Mouse (Mus musculus) embryo, embryonic 10 days (tissue): ENCODE measurements around the gene Bcl7c.
"Not testable (repeated sequence)": the region's sequence is repeated elsewhere in the genome, so short reads cannot be mapped to it uniquely, and the experiment has no call there.

Experiments
- DNase-seq: peaks from one replicate; pipeline ENCODE4 v3.0.0-alpha.2; 2015; ENCODE audit warnings: low spot score

The Bcl7c gene

GRCm38 (mm10) chr7:127716992-127717391 is 8.3 kb upstream of the Bcl7c start:
- DNase-seq: peak; percentile 75

GRCm38 (mm10) chr7:127714816-127715215 is 6.1 kb upstream of the Bcl7c start:
- DNase-seq: no peak

DNA sequence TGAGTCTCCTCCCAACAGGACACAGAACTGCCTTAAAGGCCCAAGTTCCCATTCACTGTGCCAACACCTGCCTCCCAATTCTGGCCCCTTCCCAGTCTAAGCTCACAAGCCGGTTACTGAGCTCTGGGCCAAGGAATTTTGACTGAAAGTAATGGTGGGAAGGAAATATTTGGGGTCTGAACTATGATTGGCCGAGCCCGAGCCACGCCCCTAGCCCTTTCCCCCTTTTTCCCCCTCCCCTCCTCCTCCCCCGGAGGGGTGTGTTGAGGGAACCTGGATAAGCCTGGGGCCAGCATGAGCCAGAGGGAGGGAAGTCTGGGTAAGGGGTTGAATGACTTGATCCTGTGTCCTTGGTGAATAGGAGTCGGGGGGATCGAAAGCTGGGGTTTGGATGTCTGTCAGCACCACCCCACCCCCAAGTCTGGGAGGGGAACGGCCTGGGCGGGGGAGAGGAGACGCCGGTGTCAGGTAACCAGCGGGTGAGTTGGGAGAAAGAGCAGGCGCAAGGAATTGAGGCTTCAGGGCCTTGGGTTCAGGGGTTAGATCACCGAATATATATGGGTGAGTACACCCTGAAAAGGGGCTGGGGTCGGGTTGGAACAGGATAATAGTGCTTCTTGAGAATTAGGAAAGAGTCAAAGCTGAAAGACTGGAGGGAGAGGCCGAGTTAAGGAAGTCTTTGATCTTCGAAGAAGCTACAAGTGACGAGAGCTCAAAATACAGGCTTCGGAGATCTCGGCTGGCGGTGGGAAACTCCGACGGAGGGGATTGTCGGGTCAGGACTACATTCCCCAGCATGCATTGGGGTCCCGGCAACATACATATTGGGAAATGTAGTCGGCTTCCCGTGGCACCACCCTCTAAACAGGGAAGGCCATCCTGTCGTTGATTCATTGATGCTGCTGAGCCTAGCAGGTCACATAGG is 4.0 kb upstream of the Bcl7c start, which contains the start of gene Ctf1:
Ctf1 (plus strand) TSS at position 276 of the 925 bp plus-strand sequence.
- DNase-seq: peak; percentile 94

- no peak for DNase-seq
Measured at GRCm38 (mm10) chr7:127711456-127711855, 2.7 kb upstream of the Bcl7c start.

DNA sequence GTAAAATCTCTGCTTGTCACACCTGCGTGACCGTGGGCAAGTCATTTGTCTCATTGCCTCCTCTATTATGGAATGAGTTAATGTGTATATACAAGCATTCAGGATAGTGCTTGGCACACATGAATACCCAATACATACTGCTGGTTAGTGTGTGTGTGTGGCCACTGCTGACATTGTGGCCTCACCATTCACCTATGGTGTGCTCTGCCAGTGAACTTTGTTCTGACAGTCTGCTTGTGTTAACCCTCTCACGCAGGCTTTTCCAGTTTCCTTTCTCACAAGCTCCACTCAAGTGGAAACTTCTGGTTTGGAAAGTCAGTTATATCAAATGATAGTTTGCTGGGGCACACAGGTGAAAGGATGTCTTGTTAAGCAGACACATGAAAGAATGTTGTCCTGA is 2.3 kb upstream of the Bcl7c start:
- no peak for DNase-seq

DNA sequence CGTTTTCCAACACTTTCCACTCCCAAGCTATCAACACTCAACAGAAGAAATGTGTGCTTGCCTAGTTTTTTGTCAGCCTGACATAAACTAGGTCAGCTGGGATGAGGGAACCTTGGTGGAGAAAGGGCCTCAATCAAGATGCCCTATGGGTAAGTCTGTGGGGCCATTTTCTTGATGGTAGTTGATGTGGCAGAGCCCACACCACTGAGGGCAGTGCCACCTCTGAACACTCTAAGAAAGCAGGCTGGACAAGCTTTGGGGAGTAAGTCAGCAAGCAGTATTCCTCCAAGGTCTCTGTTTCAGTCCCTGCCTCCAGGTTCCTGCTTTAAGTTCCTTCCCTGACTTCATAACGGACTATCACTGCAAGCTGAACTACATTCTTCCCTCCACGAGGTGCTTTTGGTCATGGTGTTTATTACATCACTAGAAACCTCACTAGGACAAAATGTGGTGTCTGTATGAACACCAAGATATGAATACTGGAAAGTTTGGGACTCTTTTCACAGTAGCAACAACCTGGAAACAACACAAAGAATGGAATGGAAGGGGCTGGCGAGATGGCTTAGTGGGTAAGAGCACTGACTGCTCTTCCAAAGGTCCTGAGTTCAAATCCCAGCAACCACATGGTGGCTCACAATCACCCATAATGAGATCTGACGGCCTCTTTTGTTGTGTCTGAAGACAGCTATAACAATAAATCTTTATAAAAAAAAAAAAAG is 687 bp upstream of the Bcl7c start:
- no peak for DNase-seq

GRCm38 (mm10) chr7:127707957-127708206 is 851 bp downstream of the Bcl7c start:
- DNase-seq: no peak

DNA sequence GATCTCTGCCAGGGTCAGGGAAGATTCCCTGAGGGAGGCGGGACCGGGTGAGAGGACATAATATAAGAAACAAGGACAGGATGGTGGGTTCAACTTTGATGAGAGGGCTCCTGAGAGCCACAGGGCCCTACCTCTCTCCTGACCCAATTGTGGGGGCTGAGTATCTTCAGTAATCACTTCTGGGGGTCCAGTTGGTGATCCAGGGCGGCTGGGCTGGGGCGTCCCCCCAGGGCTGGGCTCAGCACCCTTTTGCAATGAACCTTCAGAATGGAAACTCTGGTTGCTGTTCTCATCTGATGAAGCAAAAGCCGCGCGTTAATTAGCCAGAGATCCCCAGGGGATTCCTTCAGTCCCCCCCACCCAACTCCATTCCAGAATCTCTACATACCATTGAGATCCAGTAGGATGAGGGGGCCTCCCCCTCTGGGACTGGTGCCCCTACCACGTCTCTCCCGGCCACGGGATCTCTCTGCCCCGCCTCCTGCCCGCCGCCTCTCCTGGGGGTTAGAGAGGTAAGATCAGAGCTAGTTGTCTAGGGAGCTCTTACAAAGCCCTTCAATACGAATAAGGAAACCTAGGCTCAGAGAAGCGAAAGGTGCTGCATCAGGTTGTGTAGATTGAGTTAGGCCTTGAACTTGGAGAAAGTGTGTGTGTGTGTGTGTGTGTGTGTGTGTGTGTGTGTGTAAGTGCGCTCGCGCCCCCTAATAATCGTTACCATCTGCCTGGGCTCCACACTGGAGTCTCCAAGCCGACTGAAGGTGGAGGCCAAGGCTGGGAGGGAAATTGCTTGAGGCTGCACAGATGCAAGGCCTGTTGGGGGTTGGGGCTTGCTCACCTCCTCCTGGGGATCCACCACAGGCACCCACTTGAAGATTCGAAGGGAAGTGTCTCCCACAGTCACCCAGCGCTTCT is 1.4 kb downstream of the Bcl7c start:
- DNase-seq: peak; percentile 62

DNA sequence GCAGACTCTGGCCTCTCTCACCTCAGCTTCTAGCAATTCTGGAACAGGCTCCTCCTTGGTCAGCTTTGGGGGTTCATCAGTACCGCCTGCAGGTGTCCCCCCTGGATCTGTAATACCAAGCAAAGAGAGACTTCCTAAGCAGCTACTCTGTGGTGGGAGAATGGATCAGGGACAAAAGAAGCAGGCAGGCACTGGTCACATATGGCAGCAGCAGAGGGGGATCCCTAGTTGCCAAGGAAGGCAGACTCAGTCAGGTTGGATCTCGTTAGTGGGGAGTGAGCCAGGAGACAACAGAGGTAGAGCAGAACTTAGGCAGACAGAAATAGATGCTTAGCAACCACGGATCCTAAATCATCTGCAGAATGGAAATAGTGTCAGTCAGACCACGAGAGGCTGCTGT is 3.0 kb downstream of the Bcl7c start:
- DNase-seq: no peak

DNA sequence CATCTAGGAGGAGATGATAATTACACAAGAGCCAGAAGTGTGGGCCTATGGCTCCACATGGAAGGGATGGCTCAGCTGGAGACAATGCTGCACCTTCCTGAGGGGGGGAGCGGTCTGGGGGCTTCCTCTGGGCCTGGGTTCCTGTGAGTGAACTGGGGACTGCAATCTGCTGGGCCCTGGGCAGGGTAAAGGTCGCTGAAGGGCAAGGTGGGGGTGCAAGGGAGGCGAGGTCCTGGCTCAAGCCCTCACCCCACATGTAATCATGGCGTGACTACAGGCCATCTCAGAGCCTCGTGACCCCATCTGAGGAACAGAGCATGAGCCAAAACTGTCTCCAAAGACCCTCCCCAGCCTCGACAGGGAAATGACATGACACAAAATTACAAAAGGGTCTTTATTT is 4.1 kb downstream of the Bcl7c start:
- no peak for DNase-seq

GRCm38 (mm10) chr7:127703561-127704178 is 5.1 kb downstream of the Bcl7c start:
- DNase-seq: no peak

GRCm38 (mm10) chr7:127700712-127701331 is 7.9 kb downstream of the Bcl7c start:
- DNase-seq: no peak

GRCm38 (mm10) chr7:127698986-127699385 is 9.7 kb downstream of the Bcl7c start:
- DNase-seq: no peak

GRCm38 (mm10) chr7:127693730-127694129 is 15.0 kb downstream of the Bcl7c start:
- DNase-seq: not testable (repeated sequence)

GRCm38 (mm10) chr7:127693290-127693689 is 15.4 kb downstream of the Bcl7c start:
- DNase-seq: no peak

GRCm38 (mm10) chr7:127691221-127691989 is 17.3 kb downstream of the Bcl7c start:
- peak; percentile 79 for DNase-seq

DNA sequence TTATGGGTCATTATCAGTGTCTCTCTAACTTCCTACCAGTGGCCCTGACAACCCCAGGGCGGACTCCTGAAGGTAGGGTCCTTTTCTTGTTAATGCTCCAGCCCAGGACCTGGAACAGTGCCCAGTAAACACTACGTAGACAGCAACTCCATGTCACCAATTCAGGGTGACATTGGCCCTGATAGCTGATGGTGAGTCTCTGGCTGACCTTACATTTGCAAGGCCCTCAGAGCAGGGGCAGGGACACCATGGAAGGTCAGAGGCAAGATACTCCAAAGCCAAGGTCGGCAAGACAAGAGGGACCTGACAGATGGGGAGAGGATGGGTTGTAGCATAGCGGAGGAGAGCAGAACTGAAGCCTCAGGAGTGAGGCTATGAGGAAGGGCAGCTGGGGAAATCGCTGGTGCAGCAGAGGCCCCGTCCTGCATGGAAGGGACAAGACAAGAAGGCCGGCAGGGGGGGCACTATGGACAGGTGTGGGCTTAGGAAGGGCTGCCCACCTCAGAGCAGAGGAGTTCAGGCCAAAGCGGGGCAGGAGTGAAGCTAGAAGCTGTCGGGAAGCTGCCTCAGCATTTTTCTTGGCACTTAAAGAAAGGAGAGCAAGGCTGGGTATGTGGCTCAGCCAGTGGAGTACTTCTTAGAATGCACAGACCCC is 19.0 kb downstream of the Bcl7c start:
- no peak for DNase-seq

- DNase-seq: no peak
Measured at GRCm38 (mm10) chr7:127688935-127689334, 19.8 kb downstream of the Bcl7c start.

DNA sequence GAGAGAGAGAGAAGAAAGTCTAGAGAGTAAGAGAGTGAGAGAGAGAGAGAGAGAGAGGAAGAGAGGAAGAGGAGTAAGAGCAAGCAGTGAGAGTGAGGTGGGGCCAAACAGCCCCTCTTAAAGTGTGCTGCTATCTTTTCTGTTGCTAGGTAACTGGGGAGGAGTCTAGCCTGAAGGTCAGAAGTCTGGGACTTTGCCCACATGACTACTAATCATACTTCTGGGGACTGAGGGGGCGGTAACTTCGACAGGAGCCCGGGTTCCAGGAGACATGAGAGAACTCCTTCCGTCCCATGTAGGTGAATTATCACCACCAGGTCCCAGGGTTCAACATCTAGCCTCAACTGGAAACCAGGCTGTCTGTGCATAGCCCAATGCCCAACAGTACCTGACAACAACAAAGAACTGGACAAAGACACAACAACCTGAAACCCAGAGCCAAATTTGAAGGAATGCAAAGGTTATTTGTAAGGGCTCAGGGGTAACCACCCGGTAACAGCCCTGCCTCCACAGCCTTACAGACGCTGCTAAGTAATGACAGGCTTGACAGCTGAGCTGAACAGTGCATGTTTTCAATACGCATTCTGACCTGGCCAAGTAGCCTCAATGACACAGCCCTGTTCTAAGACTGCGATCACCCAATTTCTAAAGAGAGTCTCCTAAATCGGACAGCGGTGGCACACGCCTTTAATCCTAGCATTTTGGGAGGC is 21.8 kb downstream of the Bcl7c start:
- DNase-seq: no peak
